Mouse (Mus musculus) cerebellum, postnatal 14 days (tissue): ENCODE data around the gene Alkbh2.

Source experiments
- DNase-seq, 2 experiments: peaks; one replicate each; pipeline ENCODE4 v3.0.0; 2021; ENCODE audit warnings: mixed read lengths in 2 of 2

Alkbh2 gene

GRCm38 (mm10) chr5:114139175-114139574 is 11.2 kb upstream of the Alkbh2 start:
- peak; percentile 67 to 85 for DNase-seq

- DNase-seq, result no peak
Observed at GRCm38 (mm10) chr5:114138277-114139164, 10.5 kb upstream of the Alkbh2 start.

GRCm38 (mm10) chr5:114137481-114138276 is 9.7 kb upstream of the Alkbh2 start:
- DNase-seq, result no peak

- no peak for DNase-seq
Observed at GRCm38 (mm10) chr5:114135516-114135915, 7.5 kb upstream of the Alkbh2 start.

- DNase-seq, result peak; percentile 58 to 82
Observed at GRCm38 (mm10) chr5:114134091-114134534, 6.1 kb upstream of the Alkbh2 start.

GRCm38 (mm10) chr5:114132841-114133240 is 4.8 kb upstream of the Alkbh2 start:
- DNase-seq, result no peak

- peak; percentile 73 to 81 for DNase-seq
Observed at GRCm38 (mm10) chr5:114131521-114131840, 3.5 kb upstream of the Alkbh2 start.

- DNase-seq, result peak; percentile 97
Observed at GRCm38 (mm10) chr5:114130698-114131520, 2.9 kb upstream of the Alkbh2 start.

GRCm38 (mm10) chr5:114130211-114130605 is 2.2 kb upstream of the Alkbh2 start, which contains the start of gene Ung:
Gene Ung, plus strand, starts transcription at chr5:114130386.
- peak; percentile 76 to 83 for DNase-seq

GRCm38 (mm10) chr5:114129550-114130210 is 1.7 kb upstream of the Alkbh2 start:
- no peak for DNase-seq

- DNase-seq, result no peak
Observed at GRCm38 (mm10) chr5:114126499-114127244, 1.3 kb downstream of the Alkbh2 start.

- no peak for DNase-seq
Observed at GRCm38 (mm10) chr5:114126008-114126407, 2.0 kb downstream of the Alkbh2 start.

GRCm38 (mm10) chr5:114119806-114120205 is 8.2 kb downstream of the Alkbh2 start:
- DNase-seq, result no peak

- DNase-seq, result no peak
Observed at GRCm38 (mm10) chr5:114116586-114116985, 11.4 kb downstream of the Alkbh2 start.

GRCm38 (mm10) chr5:114115030-114115429 is 13.0 kb downstream of the Alkbh2 start:
- no peak for DNase-seq

- DNase-seq, result no peak
Observed at GRCm38 (mm10) chr5:114113334-114113733, 14.7 kb downstream of the Alkbh2 start.

- DNase-seq, result no peak
Observed at GRCm38 (mm10) chr5:114106391-114106935, 21.6 kb downstream of the Alkbh2 start.

GRCm38 (mm10) chr5:114102807-114103206 is 25.2 kb downstream of the Alkbh2 start:
- no peak for DNase-seq

GRCm38 (mm10) chr5:114101873-114102272 is 26.1 kb downstream of the Alkbh2 start:
- DNase-seq, result no peak

GRCm38 (mm10) chr5:114100390-114101099 is 27.5 kb downstream of the Alkbh2 start:
- DNase-seq, result no peak
